2 mouse cellular contexts compared by ENCODE assay signal in genomic region chr17:84564264-84564663, GRCm38 (mm10). TPM values are rescaled to one million over a fixed set of nuclear protein-coding genes. Genes with fewer than 3 reads are reported as not detected.
"Had no signal": no experiment of that assay in that cellular context is flagged by ENCODE, and none has a peak within 500 bp of the region (broad histone marks: within the 10 kb centered on the region; RNA-seq: fewer than 3 reads in every experiment).

No protein-coding gene starts in this region.

RNA-seq across cellular contexts. Expression of gene Plekhh2, which starts 52.6 kb away (rescaled TPM):
- total RNA-seq: common myeloid progenitor, adult 5-6 weeks had no signal
- polyA plus RNA-seq: erythroblast, embryonic 14.5 days had no signal
